16 mouse cellular contexts compared by ENCODE assay signal in the genomic region with DNA sequence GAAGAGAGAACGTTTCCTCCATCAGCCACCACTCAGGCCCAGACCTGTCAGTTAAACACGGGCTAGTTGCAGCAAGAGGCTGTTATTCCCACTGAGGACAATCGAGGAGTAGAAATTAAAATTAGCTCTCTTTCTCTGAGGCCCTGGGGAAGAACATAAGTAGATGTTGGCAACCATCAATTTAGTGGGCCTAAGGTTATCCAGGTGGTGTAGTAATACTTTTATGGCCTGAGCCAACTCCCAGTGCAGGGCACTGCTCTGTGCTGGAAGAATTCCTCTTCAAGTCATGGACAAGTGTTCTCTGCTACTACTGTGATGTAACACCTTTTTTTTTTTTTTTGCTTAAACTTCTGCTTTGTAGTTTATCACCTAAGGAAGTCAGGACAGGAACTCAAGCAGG.
"Had no signal": no experiment of that assay in that cellular context is flagged by ENCODE, and none has a peak within 500 bp of the region (broad histone marks: within the 10 kb centered on the region; RNA-seq: fewer than 3 reads in every experiment).

No protein-coding gene starts in this region.

- H3K36me3 ChIP-seq: liver, embryonic 15.5 days; midbrain, embryonic 12.5 days; midbrain, embryonic 15.5 days; neural tube, embryonic 12.5 days; stomach, embryonic 15.5 days had no signal

- H3K27me3 ChIP-seq: liver, embryonic 15.5 days; midbrain, embryonic 15.5 days; neural tube, embryonic 12.5 days; stomach, embryonic 15.5 days had no signal

- ATAC-seq: liver, postnatal 0 days; midbrain, embryonic 15.5 days had no signal

- H3K27ac ChIP-seq: liver, embryonic 15.5 days; macrophage; midbrain, embryonic 12.5 days; midbrain, embryonic 15.5 days; neural tube, embryonic 12.5 days; stomach, embryonic 15.5 days; stomach, postnatal 0 days had no signal

- H3K4me2 ChIP-seq: liver, embryonic 15.5 days; lung, embryonic 14.5 days; midbrain, embryonic 12.5 days; midbrain, embryonic 15.5 days; neural tube, embryonic 12.5 days; stomach, embryonic 15.5 days had no signal

- H3K9ac ChIP-seq: liver, embryonic 15.5 days; liver, postnatal 0 days; lung, embryonic 14.5 days; midbrain, embryonic 12.5 days; midbrain, embryonic 15.5 days; neural tube, embryonic 12.5 days; stomach, embryonic 15.5 days had no signal

- DNase-seq: liver, postnatal 0 days; lung, embryonic 14.5 days; lung, postnatal 14 days; lung, postnatal 36 days; right cerebral cortex, postnatal 14 days; thymus, adult 18-20 months; thymus, postnatal 14 days; thymus, postnatal 4 days had no signal

- H3K9me3 ChIP-seq: liver, embryonic 15.5 days; megakaryocyte, embryonic 14.5 days; midbrain, embryonic 12.5 days; midbrain, embryonic 15.5 days; neural tube, embryonic 12.5 days; stomach, embryonic 15.5 days had no signal

- H3K4me1 ChIP-seq: liver, embryonic 15.5 days; megakaryocyte, embryonic 14.5 days; midbrain, embryonic 12.5 days; neural tube, embryonic 12.5 days had no signal

- H3K4me3 ChIP-seq: liver, embryonic 15.5 days; megakaryocyte, embryonic 14.5 days; midbrain, embryonic 12.5 days; midbrain, embryonic 15.5 days; neural tube, embryonic 12.5 days; stomach, embryonic 15.5 days had no signal
